Mouse (Mus musculus): ENCODE data around the gene Stx11. TPM values are rescaled to one million over a fixed set of nuclear protein-coding genes. Genes with fewer than 3 reads are reported as not detected.

Gene Stx11
- 1.6 and 1.8 TPM in 2 replicates for polyA plus RNA-seq (2015; fragmentation: Nextera tagmentation; extraction: Ambion mirVana)

DNA sequence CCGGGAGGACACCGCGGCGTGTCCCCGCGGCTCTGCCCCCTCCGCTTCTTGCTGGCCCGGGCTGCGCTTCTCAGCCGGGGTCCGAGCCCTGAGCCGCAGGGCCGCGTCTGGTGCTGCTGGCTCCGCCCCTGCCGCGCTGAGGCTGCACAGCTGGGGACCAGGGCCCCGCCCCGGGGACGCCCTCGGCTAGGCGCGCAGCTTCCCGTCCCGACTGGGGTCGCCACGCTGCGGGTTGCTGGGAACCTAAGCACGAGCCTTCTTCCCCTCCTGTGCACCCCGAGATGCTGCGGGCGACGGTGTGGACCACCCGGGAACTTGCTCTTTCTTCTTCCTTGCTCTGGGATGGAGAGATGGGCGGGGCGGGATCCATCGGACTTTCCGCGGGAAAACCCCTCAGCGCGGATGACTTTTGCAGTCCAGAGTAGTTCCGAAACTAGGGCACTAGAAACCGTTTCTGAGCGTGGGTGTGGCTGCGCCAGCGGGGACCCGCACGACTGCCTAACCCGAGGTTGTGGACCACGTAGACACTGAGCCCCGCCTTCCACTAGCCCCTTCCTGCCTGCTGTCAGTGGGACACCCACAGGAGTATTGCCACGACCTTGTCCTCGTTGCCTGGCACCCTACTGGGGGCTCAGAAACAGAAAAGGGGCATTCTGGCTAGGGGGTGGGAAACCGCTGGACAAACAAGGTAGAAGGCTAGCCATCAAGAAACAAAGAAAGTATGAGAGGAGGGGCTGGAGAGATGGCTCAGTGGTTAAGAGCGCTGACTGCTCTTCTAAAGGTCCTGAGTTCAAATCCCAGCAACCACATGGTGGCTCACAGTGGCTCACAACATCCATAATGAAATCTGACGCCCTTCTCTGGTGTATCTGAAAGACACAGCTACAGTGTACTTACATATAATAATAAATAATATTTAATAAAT lies at the start of gene Stx11:
TSS of gene Stx11 (minus strand) at position 148 of the 925 bp plus-strand sequence.
- Histone ChIP-seq H3K4me2 (replicated peaks) (peak within 1 kb of the TSS; percentile 83), H3K4me1 (replicated peaks) (no peaks in the 10 kb centered on the region), H3K27ac (no peak within 1 kb of the TSS), H3K9me3 (no peaks in the 10 kb centered on the region), H3K9ac (peak within 1 kb of the TSS; percentile 52), H3K27me3 (replicated peaks) (no peaks in the 10 kb centered on the region), H3K4me3 (replicated peaks) (peak within 1 kb of the TSS; percentile 69), H3K36me3 (0 out of 2 replicates have a peak, but pooled peaks cover 3% of the 10 kb centered on the region)
- ATAC-seq, result peak; percentile 96
- WGBS, result 3% methylated on average over 56 of the region's 56 CpGs

DNA sequence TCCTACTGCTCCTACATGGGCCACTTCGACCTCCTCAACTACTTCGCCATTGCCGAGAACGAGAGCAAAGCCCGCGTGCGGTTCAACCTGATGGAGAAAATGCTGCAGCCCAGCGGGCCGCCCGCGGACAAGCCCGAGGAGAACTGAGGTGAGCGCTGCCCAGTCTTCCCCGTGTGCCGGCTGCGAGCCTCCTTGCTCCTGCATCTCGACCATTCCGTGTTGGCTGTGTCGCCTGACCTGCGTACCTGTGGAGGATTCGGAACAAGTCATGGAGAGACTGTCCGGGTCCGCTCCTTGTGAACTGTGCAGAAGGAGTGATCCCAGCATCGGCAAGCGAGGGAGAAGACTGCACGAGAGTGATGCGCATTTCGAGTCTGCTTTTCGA lies 44.6 kb upstream of the Stx11 start:
- 2% methylated on average over 29 of the region's 29 CpGs for WGBS
- H3K27ac ChIP-seq, result peak overlapping the region; percentile 66; the same call in 1 of the 2 replicates
- peak; percentile 51 for ATAC-seq
- H3K4me2 ChIP-seq (replicated peaks), result peak overlapping the region; percentile 75
- H3K27me3 ChIP-seq (replicated peaks), result no peaks in the 10 kb centered on the region
- no peaks in the 10 kb centered on the region for H3K9me3 ChIP-seq
- H3K36me3 ChIP-seq, result no peaks in the 10 kb centered on the region
- peaks cover 14% of the 10 kb centered on the region for H3K4me1 ChIP-seq (replicated peaks)
- H3K4me3 ChIP-seq (replicated peaks), result peak overlapping the region; percentile 90
- peak overlapping the region; percentile 76 for H3K9ac ChIP-seq

DNA sequence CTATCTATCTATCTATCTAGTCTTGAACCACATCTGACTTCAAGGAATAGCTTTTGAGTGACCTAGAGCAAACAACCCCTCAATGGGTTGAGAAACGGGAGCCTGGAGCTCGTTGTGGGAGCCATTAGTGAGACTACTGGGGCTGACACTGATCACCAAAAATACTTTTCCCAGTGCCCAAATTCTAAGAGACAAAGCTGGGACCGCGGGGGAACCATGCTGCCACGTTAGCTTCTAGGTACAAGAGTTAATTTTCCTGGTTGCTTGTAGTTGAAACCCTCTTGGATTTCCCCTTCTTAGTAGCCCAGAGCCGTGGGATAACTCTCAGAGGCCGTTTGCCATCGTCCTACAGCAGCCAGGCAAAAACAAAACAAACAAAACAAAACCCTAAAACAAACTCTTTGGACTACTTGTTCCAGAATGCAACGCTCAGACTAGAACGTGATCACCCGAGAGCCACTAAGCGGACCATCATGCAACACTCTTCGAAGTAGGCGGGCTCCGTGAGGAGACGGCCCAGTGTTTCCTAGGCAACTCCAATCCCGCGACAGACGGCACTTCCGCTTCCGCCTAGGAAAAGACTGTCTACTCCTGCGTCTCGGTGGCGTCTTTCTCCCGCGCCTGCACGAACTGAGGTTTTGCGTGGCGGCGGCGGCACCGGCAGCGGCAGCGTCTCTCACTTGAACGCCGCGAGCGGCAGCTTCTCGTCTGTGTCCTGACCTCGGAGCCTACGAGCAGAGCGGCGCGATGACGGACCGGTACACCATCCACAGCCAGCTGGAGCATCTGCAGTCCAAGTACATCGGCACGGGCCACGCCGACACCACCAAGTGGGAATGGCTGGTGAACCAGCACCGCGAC lies 44.0 kb upstream of the Stx11 start:
- Histone ChIP-seq H3K36me3 (no peaks in the 10 kb centered on the region), H3K9me3 (no peaks in the 10 kb centered on the region), H3K27me3 (replicated peaks) (no peaks in the 10 kb centered on the region), H3K4me2 (replicated peaks) (peak overlapping the region; percentile 75), H3K4me1 (replicated peaks) (peaks cover 14% of the 10 kb centered on the region), H3K27ac (peak overlapping the region; percentile 66), H3K9ac (peak overlapping the region; percentile 76), H3K4me3 (replicated peaks) (peak overlapping the region; percentile 90)
- peak; percentile 99 for ATAC-seq
- WGBS, result 4% methylated on average over 52 of the region's 52 CpGs

GRCm38 (mm10) chr10:13005043-13005442 lies 40.9 kb upstream of the Stx11 start, which contains the start of gene Sf3b5:
Gene Sf3b5, plus strand, starts transcription at chr10:13005343.
- H3K9me3 ChIP-seq, result no peaks in the 10 kb centered on the region
- H3K36me3 ChIP-seq, result no peaks in the 10 kb centered on the region
- H3K4me2 ChIP-seq (replicated peaks), result no peak within 1 kb of the TSS
- H3K27me3 ChIP-seq (replicated peaks), result no peaks in the 10 kb centered on the region
- WGBS, result 86% methylated on average over 3 of the region's 3 CpGs
- no peak within 1 kb of the TSS for H3K4me3 ChIP-seq (replicated peaks)
- H3K9ac ChIP-seq, result no peak within 1 kb of the TSS
- no peak for ATAC-seq
- peaks cover 10% of the 10 kb centered on the region for H3K4me1 ChIP-seq (replicated peaks)
- no peak within 1 kb of the TSS for H3K27ac ChIP-seq

DNA sequence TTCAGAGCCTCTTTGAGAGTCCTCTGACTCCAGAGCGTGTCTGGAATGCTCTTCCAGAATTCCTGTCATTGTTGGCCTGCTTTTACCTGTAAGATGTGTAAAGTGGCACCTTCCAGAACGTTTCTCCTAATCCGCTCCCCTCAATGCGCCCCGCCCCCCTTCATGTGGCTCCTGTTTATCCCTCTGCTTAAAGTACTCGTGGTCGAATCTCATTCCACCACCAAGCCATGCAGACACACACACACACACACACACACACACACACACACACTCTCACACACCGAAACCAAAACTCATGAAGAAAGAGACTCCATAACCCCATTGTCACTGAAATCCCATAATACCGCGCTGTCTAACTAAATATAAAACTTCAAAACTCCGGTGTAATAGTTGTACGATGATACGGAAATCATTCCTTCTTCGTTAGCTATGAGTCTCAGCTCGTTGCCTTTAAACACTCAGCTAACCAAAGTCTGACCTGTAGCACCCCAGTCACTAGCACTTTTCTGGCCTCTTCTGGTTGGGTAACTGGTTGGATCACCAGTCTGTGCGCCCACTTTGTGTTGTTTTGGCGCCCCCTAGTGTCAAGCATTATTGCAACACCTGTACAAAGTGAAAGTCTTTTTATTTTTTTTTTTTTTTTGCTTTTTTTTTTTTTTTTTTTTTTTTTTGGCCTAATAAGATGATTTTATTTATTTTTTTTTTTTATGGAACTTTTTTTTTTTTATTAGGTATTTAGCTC lies 32.8 kb upstream of the Stx11 start:
- H3K4me2 ChIP-seq (replicated peaks), result no peak overlapping the region

GRCm38 (mm10) chr10:12993411-12994039 lies 29.4 kb upstream of the Stx11 start:
- 83% methylated on average over 25 of the region's 25 CpGs for WGBS
- Histone ChIP-seq H3K4me2 (replicated peaks) (no peak overlapping the region), H3K4me1 (replicated peaks) (no peaks in the 10 kb centered on the region), H3K27me3 (replicated peaks) (no peaks in the 10 kb centered on the region), H3K9ac (no peak overlapping the region), H3K36me3 (no peaks in the 10 kb centered on the region), H3K27ac (no peak overlapping the region), H3K4me3 (replicated peaks) (no peak overlapping the region), H3K9me3 (no peaks in the 10 kb centered on the region)
- ATAC-seq, result no peak

More for the DNA sequence above, 32.8 kb upstream of the Stx11 start:
- peak; percentile 87 for ATAC-seq
- H3K4me1 ChIP-seq (replicated peaks), result no peaks in the 10 kb centered on the region
- WGBS, result 43% methylated on average over 17 of the region's 17 CpGs
- H3K27me3 ChIP-seq (replicated peaks), result no peaks in the 10 kb centered on the region
- no peak overlapping the region for H3K27ac ChIP-seq
- no peaks in the 10 kb centered on the region for H3K9me3 ChIP-seq
- H3K36me3 ChIP-seq, result no peaks in the 10 kb centered on the region
- H3K9ac ChIP-seq, result no peak overlapping the region
- no peak overlapping the region for H3K4me3 ChIP-seq (replicated peaks)

DNA sequence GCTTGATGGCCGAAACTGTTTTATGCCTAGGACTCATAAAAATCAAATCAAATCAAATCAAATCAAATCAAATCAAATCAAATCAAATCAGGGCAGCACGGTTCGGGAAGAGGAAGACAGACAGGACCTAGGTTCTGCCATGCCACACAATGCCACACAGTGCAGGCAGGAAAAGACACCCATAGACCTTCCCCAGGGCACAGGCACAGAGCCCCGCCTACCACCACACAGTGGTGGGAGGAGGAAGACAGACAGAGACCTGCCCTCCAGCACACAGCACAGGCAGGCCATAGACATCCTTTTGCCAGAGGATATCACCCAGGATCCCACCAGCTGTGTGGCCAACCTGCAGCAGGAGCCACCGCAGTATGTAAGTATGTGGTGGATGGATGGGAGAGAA lies 27.9 kb upstream of the Stx11 start:
- Histone ChIP-seq H3K4me3 (replicated peaks) (no peak overlapping the region), H3K27me3 (replicated peaks) (no peaks in the 10 kb centered on the region), H3K4me2 (replicated peaks) (no peak overlapping the region), H3K4me1 (replicated peaks) (no peaks in the 10 kb centered on the region), H3K36me3 (no peaks in the 10 kb centered on the region), H3K9ac (no peak overlapping the region), H3K27ac (no peak overlapping the region), H3K9me3 (no peaks in the 10 kb centered on the region)
- no peak for ATAC-seq
- 85% methylated on average over 5 of the region's 5 CpGs for WGBS

DNA sequence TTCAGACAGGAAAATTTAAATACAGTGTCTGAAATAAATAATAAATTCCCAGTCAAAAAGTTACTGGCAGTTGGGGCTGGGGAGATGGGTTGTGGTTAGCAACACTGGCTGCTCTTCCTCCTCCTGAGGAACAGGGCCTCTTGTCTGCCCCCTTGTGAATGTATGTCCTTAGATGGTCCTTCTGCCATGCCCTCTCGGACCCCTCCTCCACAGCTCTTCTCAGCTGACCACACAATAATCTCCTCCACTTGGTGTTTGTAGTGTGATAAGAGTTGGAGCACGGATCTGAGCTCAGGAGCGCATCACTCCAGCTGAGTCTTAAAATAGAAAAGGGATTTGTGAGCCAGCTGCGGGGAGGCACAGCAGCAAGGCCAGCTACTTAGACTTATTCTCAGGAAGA lies 22.8 kb upstream of the Stx11 start:
- no peak for ATAC-seq
- no peaks in the 10 kb centered on the region for H3K9me3 ChIP-seq

DNA sequence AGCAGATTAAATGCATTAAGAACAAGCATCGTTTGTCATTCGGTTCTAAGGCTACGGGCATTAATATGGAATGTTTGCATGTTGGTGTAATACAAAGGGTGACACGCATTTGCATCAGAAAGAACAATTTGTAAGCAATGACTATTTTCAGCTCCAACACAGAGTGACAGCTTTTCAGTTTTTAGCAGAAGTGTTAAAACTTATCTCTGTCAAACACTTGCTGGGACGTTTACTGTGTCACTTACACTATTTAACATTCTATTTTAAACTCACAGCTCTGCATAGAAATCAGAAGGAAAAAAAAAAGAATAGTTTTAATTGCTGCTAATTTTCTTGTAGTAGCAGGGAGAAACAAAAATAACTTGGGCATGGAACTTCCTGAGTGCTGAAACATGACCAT lies 22.4 kb upstream of the Stx11 start:
- no peak overlapping the region for H3K9ac ChIP-seq
- no peak overlapping the region for H3K27ac ChIP-seq
- ATAC-seq, result no peak
- H3K9me3 ChIP-seq, result no peaks in the 10 kb centered on the region
- H3K4me3 ChIP-seq (replicated peaks), result no peak overlapping the region
- H3K4me1 ChIP-seq (replicated peaks), result no peaks in the 10 kb centered on the region
- H3K36me3 ChIP-seq, result no peaks in the 10 kb centered on the region
- no peak overlapping the region for H3K4me2 ChIP-seq (replicated peaks)
- H3K27me3 ChIP-seq (replicated peaks), result no peaks in the 10 kb centered on the region
- WGBS, result 81% methylated on average over 5 of the region's 5 CpGs

More for the DNA sequence above, 22.8 kb upstream of the Stx11 start:
- H3K4me2 ChIP-seq (replicated peaks), result no peak overlapping the region
- no peak overlapping the region for H3K4me3 ChIP-seq (replicated peaks)
- WGBS, result 51% methylated on average over 4 of the region's 4 CpGs
- H3K27me3 ChIP-seq (replicated peaks), result no peaks in the 10 kb centered on the region
- H3K36me3 ChIP-seq, result no peaks in the 10 kb centered on the region
- no peaks in the 10 kb centered on the region for H3K4me1 ChIP-seq (replicated peaks)
- no peak overlapping the region for H3K9ac ChIP-seq
- H3K27ac ChIP-seq, result no peak overlapping the region

DNA sequence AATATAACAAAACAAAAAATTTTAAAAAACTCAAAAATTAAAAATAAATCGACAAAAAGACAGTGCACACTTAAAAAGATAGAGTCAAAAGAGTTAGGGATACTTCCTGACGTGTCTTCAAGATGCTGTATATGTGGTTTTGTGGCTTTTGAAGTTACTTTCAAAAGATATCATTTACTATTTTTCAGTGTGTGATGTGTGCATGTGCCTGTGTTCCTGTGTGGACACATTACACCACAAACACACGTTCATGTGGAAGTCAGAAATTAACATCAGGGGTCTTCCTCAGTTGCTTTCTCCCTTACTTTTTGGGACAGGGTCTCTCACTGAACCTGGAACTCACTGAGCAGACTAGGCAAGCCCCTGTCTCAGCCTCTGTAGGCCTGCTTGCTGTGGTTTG lies 20.9 kb upstream of the Stx11 start:
- Histone ChIP-seq H3K27ac (no peak overlapping the region), H3K9ac (no peak overlapping the region), H3K36me3 (no peaks in the 10 kb centered on the region), H3K9me3 (no peaks in the 10 kb centered on the region), H3K4me3 (replicated peaks) (no peak overlapping the region), H3K4me2 (replicated peaks) (no peak overlapping the region), H3K4me1 (replicated peaks) (no peaks in the 10 kb centered on the region), H3K27me3 (replicated peaks) (no peaks in the 10 kb centered on the region)
- no peak for ATAC-seq
- 82% methylated on average over 3 of the region's 3 CpGs for WGBS

GRCm38 (mm10) chr10:12983516-12983915 lies 19.4 kb upstream of the Stx11 start:
- Histone ChIP-seq H3K9ac (no peak overlapping the region), H3K4me3 (replicated peaks) (no peak overlapping the region), H3K4me2 (replicated peaks) (no peak overlapping the region), H3K27ac (no peak overlapping the region), H3K4me1 (replicated peaks) (no peaks in the 10 kb centered on the region), H3K9me3 (no peaks in the 10 kb centered on the region), H3K36me3 (no peaks in the 10 kb centered on the region), H3K27me3 (replicated peaks) (no peaks in the 10 kb centered on the region)
- ATAC-seq, result no peak
- 67% methylated on average over 3 of the region's 3 CpGs for WGBS

Measured in intestine, embryonic 15.5 days (tissue).